Mouse (Mus musculus) limb, embryonic 10.5 days (tissue): Measurements from ENCODE around the gene Rpl36al. TPM values are rescaled to one million over a fixed set of nuclear protein-coding genes. Genes with fewer than 3 reads are reported as not detected.

Experiments
- DNase-seq: peaks from one replicate; pipeline ENCODE4 v3.0.0-alpha.2; 2017; ENCODE audit warnings: low spot score
- H3K27ac ChIP-seq: fragments of 300-500 bp; sonication (generic); 2 replicates; pipeline ENCODE4 v1.5.1; 2016; ENCODE audit warnings: mild to moderate bottlenecking
- H3K27me3 ChIP-seq: fragments of 300-500 bp; sonication (generic); 2 replicates; pipeline ENCODE4 v1.6.1; 2016; ENCODE audit warnings: low read depth, mild to moderate bottlenecking; ENCODE audit not compliant: poor library complexity, severe bottlenecking
- H3K36me3 ChIP-seq: fragments of 300-500 bp; sonication (generic); 2 replicates; pipeline ENCODE4 v1.6.1; 2016; ENCODE audit warnings: mild to moderate bottlenecking, moderate library complexity
- H3K4me1 ChIP-seq: fragments of 300-500 bp; sonication (generic); 2 replicates; pipeline ENCODE4 v1.6.1; 2016
- H3K4me3 ChIP-seq: fragments of 300-500 bp; sonication (generic); 2 replicates; pipeline ENCODE4 v1.5.1; 2016; ENCODE audit warnings: mild to moderate bottlenecking, moderate library complexity
- H3K9me3 ChIP-seq: fragments of 300-500 bp; sonication (generic); replicated peaks from 2 replicates; pipeline ENCODE4 v1.6.1; 2016; ENCODE audit warnings: mild to moderate bottlenecking
- WGBS: fragments of 180-500 bp; shearing (Covaris S2); methylation state at CpG from one replicate; pipeline ENCODE4 v1.1.7; 2016; 5-methylcytosine and 5-hydroxymethylcytosine counted together
- polyA plus RNA-seq: library from polyadenylated mRNA; unstranded; fragments of >200 nt; fragmentation: Nextera tagmentation; extraction: Ambion mirVana; gene quantifications from 2 replicates; pipeline ENCODE4 v1.2.1, GENCODE M21; 2016

Rpl36al gene
- 536 and 653 TPM in 2 replicates for polyA plus RNA-seq

- Histone ChIP-seq H3K27ac (peak within 1 kb of the TSS; percentile 96), H3K36me3 (peaks cover 43% of the 10 kb centered on the region), H3K27me3 (no peaks in the 10 kb centered on the region), H3K4me1 (peaks cover 16% of the 10 kb centered on the region), H3K4me3 (peak within 1 kb of the TSS; percentile 87), H3K9me3 (no peaks in the 10 kb centered on the region)
- peak; percentile 98 for DNase-seq
- 0% methylated on average over 84 of the region's 84 CpGs for WGBS
These were observed at the start of gene Rpl36al, which contains the start of gene Mgat2 for GRCm38 (mm10) chr12:69183583-69184308. TSS of gene Rpl36al (minus strand) at chr12:69184083. TSS of gene Mgat2 (plus strand) at chr12:69184157.

GRCm38 (mm10) chr12:69229251-69229650, 45.4 kb upstream of the Rpl36al start:
- H3K36me3 ChIP-seq, result peaks cover 19% of the 10 kb centered on the region
- H3K27ac ChIP-seq, result no peak overlapping the region
- no peak for DNase-seq
- H3K27me3 ChIP-seq, result no peaks in the 10 kb centered on the region
- H3K4me3 ChIP-seq, result no peak overlapping the region
- H3K4me1 ChIP-seq, result peaks cover 10% of the 10 kb centered on the region
- WGBS, result 73% methylated on average over 2 of the region's 2 CpGs
- no peaks in the 10 kb centered on the region for H3K9me3 ChIP-seq

GRCm38 (mm10) chr12:69227776-69228466, 44.0 kb upstream of the Rpl36al start, which contains the start of gene Pole2:
TSS of gene Pole2 (minus strand) at chr12:69228195.
- H3K27ac ChIP-seq, result peak within 1 kb of the TSS; percentile 96
- under 1% methylated on average over 37 of the region's 37 CpGs for WGBS
- H3K27me3 ChIP-seq, result no peaks in the 10 kb centered on the region
- no peaks in the 10 kb centered on the region for H3K9me3 ChIP-seq
- H3K4me3 ChIP-seq, result peak within 1 kb of the TSS; percentile 80
- H3K36me3 ChIP-seq, result peaks cover 29% of the 10 kb centered on the region
- peaks cover 10% of the 10 kb centered on the region for H3K4me1 ChIP-seq
- DNase-seq, result peak; percentile 91

GRCm38 (mm10) chr12:69220613-69221277, 36.9 kb upstream of the Rpl36al start:
- 92% methylated on average over 19 of the region's 19 CpGs for WGBS
- Histone ChIP-seq H3K27ac (no peak overlapping the region), H3K4me1 (no peaks in the 10 kb centered on the region), H3K36me3 (peaks cover 92% of the 10 kb centered on the region), H3K27me3 (no peaks in the 10 kb centered on the region), H3K9me3 (no peaks in the 10 kb centered on the region), H3K4me3 (no peak overlapping the region)
- no peak for DNase-seq

- no peaks in the 10 kb centered on the region for H3K9me3 ChIP-seq
- H3K36me3 ChIP-seq, result peaks cover 100% of the 10 kb centered on the region
- WGBS, result 95% methylated on average over 7 of the region's 7 CpGs
- no peak for DNase-seq
- no peak overlapping the region for H3K4me3 ChIP-seq
- H3K27me3 ChIP-seq, result no peaks in the 10 kb centered on the region
- no peaks in the 10 kb centered on the region for H3K4me1 ChIP-seq
- H3K27ac ChIP-seq, result no peak overlapping the region
These were observed 32.7 kb upstream of the Rpl36al start for GRCm38 (mm10) chr12:69216587-69216986.

GRCm38 (mm10) chr12:69215000-69215785, 31.3 kb upstream of the Rpl36al start:
- no peak for DNase-seq
- H3K4me3 ChIP-seq, result no peak overlapping the region
- H3K4me1 ChIP-seq, result no peaks in the 10 kb centered on the region
- 92% methylated on average over 3 of the region's 3 CpGs for WGBS
- no peaks in the 10 kb centered on the region for H3K27me3 ChIP-seq
- H3K36me3 ChIP-seq, result peaks cover 100% of the 10 kb centered on the region
- no peaks in the 10 kb centered on the region for H3K9me3 ChIP-seq
- H3K27ac ChIP-seq, result no peak overlapping the region

GRCm38 (mm10) chr12:69214393-69214792, 30.5 kb upstream of the Rpl36al start:
- H3K36me3 ChIP-seq, result peaks cover 100% of the 10 kb centered on the region
- 95% methylated on average over 7 of the region's 7 CpGs for WGBS

GRCm38 (mm10) chr12:69213186-69213777, 29.4 kb upstream of the Rpl36al start:
- H3K36me3 ChIP-seq, result peaks cover 100% of the 10 kb centered on the region
- H3K9me3 ChIP-seq, result no peaks in the 10 kb centered on the region
- H3K27me3 ChIP-seq, result no peaks in the 10 kb centered on the region
- no peak for DNase-seq
- no peak overlapping the region for H3K27ac ChIP-seq
- no peak overlapping the region for H3K4me3 ChIP-seq
- H3K4me1 ChIP-seq, result no peaks in the 10 kb centered on the region
- 94% methylated on average over 13 of the region's 13 CpGs for WGBS

More at GRCm38 (mm10) chr12:69214393-69214792, 30.5 kb upstream of the Rpl36al start:
- H3K27me3 ChIP-seq, result no peaks in the 10 kb centered on the region
- DNase-seq, result no peak
- H3K27ac ChIP-seq, result no peak overlapping the region
- no peak overlapping the region for H3K4me3 ChIP-seq
- H3K9me3 ChIP-seq, result no peaks in the 10 kb centered on the region
- H3K4me1 ChIP-seq, result no peaks in the 10 kb centered on the region

- Histone ChIP-seq H3K27me3 (no peaks in the 10 kb centered on the region), H3K27ac (no peak overlapping the region), H3K9me3 (no peaks in the 10 kb centered on the region), H3K4me3 (no peak overlapping the region), H3K36me3 (peaks cover 99% of the 10 kb centered on the region), H3K4me1 (no peaks in the 10 kb centered on the region)
- WGBS, result 92% methylated on average over 5 of the region's 5 CpGs
- DNase-seq, result peak; percentile 15
These were observed 27.2 kb upstream of the Rpl36al start for GRCm38 (mm10) chr12:69211057-69211456.

GRCm38 (mm10) chr12:69210056-69210979, 26.4 kb upstream of the Rpl36al start:
- Histone ChIP-seq H3K27me3 (no peaks in the 10 kb centered on the region), H3K9me3 (no peaks in the 10 kb centered on the region), H3K36me3 (peaks cover 94% of the 10 kb centered on the region), H3K27ac (no peak overlapping the region), H3K4me1 (no peaks in the 10 kb centered on the region), H3K4me3 (no peak overlapping the region)
- WGBS, result 93% methylated on average over 18 of the region's 18 CpGs
- peak; percentile 23 for DNase-seq

GRCm38 (mm10) chr12:69208520-69208919, 24.6 kb upstream of the Rpl36al start:
- no peak for DNase-seq
- WGBS, result 90% methylated on average over 2 of the region's 2 CpGs
- H3K4me1 ChIP-seq, result no peaks in the 10 kb centered on the region
- H3K27ac ChIP-seq, result no peak overlapping the region
- peaks cover 86% of the 10 kb centered on the region for H3K36me3 ChIP-seq
- H3K9me3 ChIP-seq, result no peaks in the 10 kb centered on the region
- H3K4me3 ChIP-seq, result no peak overlapping the region
- H3K27me3 ChIP-seq, result no peaks in the 10 kb centered on the region
